Mouse (Mus musculus) inflammation-experienced regulatory T-cells, adult 6 months (primary cell): ENCODE results near the gene Olfr741. TPM values are rescaled to one million over a fixed set of nuclear protein-coding genes. Genes with fewer than 3 reads are reported as not detected.

Experiments used
- ATAC-seq: one replicate; pipeline ENCODE4 v1.8.0; 2017
- polyA plus RNA-seq, 3 experiments: library from polyadenylated mRNA; unstranded; fragments of 100-300 nt; shearing (Covaris generic); gene quantifications; one replicate each; pipeline ENCODE4 v1.2.1; 2017

Gene Olfr741
- polyA plus RNA-seq = not detected

DNA sequence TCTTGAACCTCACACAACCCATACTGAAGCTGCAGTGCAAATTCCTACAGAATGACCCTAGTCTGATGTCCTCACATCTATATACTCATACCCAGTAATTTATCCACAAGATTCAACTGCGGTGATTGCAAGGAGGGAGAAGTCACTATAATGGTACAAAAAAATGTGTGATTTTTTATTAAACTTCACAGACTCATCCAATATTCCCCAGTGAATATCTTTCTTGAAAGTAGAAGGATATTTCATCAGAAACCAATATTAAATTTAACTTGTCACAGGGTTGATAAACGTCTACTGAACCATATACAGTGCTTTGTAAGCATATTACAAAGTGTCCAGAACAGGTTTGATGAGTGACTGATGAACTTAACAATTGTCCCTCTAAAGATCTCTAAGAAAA is at the start of gene Olfr741:
Gene Olfr741 (plus strand): TSS at position 301 of the 400 bp plus-strand sequence.
- ATAC-seq = no peak

DNA sequence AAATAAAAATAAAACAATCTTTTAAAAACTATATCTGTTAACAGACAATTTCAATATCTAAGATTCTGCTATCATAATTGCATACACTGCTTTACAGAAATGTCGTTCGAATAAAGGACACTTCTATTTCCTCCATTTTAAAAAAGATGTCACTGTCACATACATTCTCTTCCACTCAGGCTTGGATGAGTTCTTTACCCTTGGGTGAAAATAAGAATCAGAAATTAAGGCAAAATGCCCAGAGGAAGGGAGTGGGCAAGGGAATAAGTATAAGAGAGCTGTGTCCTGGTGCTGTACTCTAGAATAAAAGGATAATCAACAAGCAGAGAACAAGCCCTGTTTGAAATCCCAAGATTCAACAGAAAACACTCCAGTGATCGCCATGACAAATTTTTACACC is 27.3 kb upstream of the Olfr741 start, which contains the start of gene Olfr740:
Gene Olfr740 (plus strand): TSS at position 301 of the 400 bp plus-strand sequence.
- no peak for ATAC-seq

DNA sequence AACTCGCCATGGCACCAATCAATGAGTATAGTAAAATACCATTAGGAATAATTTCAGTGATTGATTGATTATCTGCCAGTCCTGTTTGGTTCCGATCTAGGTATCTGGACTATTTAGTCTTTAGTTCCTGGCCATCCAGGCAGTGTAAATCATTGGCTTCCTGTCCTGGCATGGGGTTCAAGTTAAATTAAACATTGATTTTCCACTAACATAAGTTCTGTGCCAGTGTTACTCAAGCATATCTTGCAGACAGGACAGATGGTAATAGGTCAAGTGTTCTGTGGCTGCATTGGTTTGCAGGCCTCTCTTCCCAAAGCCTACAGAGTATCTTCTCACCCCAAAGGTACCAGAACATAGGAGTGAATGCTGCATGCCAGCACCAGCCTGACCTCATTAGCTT is 5.9 kb downstream of the Olfr741 start:
- no peak for ATAC-seq

- ATAC-seq = no peak
Measured at GRCm38 (mm10) chr14:50503300-50503699, 30.8 kb downstream of the Olfr741 start, which contains the start of gene Olfr742. Gene Olfr742 (plus strand): TSS chr14:50503600.

GRCm38 (mm10) chr14:50521539-50521938 is 49.0 kb downstream of the Olfr741 start, which contains the start of gene Olfr743:
Gene Olfr743 (plus strand): TSS chr14:50521839.
- no peak for ATAC-seq

Other genes with a start within 250 kb of the Olfr741 start
- not detected for gene Olfr731, start 230.9 kb upstream of the Olfr741 start, polyA plus RNA-seq
- not detected for gene Olfr732, start 188.5 kb upstream of the Olfr741 start, polyA plus RNA-seq
- gene Olfr733, start 171.2 kb upstream of the Olfr741 start, polyA plus RNA-seq = not detected
- gene Olfr734, start 146.0 kb upstream of the Olfr741 start, polyA plus RNA-seq = not detected
- not detected for gene Olfr735, start 123.9 kb upstream of the Olfr741 start, polyA plus RNA-seq
- gene Tlr11, start 114.8 kb upstream of the Olfr741 start, polyA plus RNA-seq = under 1 TPM in 1 of 3 experiments, not detected in 2; 0.20 TPM
- not detected for gene Olfr736, start 91.6 kb upstream of the Olfr741 start, polyA plus RNA-seq
- gene Olfr738, start 65.2 kb upstream of the Olfr741 start, polyA plus RNA-seq = not detected
- gene Olfr739, start 54.1 kb upstream of the Olfr741 start, polyA plus RNA-seq = not detected
- gene Olfr740, start 27.2 kb upstream of the Olfr741 start, polyA plus RNA-seq = not detected
- not detected for gene Olfr742, start 30.9 kb downstream of the Olfr741 start, polyA plus RNA-seq
- not detected for gene Olfr743, start 49.1 kb downstream of the Olfr741 start, polyA plus RNA-seq
- not detected for gene Olfr744, start 142.1 kb downstream of the Olfr741 start, polyA plus RNA-seq
- gene Olfr745, start 166.7 kb downstream of the Olfr741 start, polyA plus RNA-seq = not detected
- not detected for gene Olfr746, start 174.3 kb downstream of the Olfr741 start, polyA plus RNA-seq
- not detected for gene Olfr747, start 220.5 kb downstream of the Olfr741 start, polyA plus RNA-seq
- under 1 TPM in 1 of 3 experiments, not detected in 2; 0.15 TPM for gene Olfr748, start 234.6 kb downstream of the Olfr741 start, polyA plus RNA-seq